Mouse (Mus musculus) CD4-positive, CD25-positive, alpha-beta regulatory T cell (primary cell): Measurements from ENCODE around the gene Slfn9. TPM values are rescaled to one million over a fixed set of nuclear protein-coding genes. Genes with fewer than 3 reads are reported as not detected.

Experiments used
- polyA plus RNA-seq: library from polyadenylated mRNA; unstranded; fragments of 100-300 nt; shearing (Covaris generic); gene quantifications from one replicate; pipeline ENCODE4 v1.2.1, GENCODE M21; 2017

Gene Slfn9
- polyA plus RNA-seq, result 14.0 TPM

DNA sequence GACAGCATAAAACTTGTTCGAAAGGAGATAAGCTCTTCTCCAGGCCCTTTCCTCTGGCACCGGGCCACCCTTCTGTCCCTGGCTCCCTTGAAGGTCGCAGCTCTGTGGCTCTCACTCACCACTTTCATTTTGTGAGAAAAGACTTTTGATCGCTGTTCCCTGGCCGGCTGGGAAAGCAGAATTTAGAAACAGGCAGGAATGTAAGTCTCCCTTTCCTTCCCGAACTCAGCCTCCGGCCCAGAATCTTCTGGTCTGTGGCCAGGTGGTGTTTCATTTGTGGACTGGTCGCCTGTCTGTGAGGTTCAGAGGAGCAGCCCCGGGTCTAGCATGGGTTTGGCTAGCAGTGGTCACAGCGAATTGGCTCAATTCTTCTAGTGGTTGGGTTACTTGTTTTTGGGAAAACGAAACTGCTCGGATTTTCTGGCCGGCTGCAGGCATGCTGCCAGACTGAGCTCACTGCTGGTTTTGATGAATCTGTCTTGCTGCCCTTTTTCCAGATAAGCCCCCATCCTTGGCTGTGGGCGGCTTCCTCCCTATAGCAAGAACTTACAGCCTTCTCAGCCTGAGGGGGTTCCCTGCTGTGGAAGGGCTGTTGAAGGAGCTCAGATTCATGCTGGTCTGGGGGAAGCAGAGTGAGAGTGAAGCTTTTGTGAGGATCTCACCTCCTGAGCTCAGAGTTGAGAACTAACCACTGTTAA lies at the start of gene Slfn9:
TSS of gene Slfn9 (minus strand) at position 362 of the 698 bp plus-strand sequence.

DNA sequence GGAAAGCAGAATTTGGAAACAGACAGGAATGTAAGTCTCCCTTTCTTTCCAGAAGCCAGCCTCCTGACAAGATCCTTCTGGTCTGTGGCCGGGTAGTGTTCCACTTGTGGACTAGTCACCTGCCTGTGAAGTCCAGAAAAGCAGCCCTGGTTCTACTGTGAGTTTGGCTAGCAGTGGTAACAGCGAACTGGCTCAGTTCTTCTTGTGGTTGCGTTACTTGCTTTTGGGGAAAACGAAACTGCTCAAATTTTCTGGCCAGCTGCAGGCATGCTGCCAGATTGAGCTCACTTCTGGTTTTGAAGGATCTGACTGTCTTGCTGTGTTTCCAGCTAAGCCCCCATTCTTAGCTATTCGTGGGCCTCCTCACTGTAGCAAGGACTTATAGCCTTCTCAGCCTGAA lies 29.0 kb upstream of the Slfn9 start, which contains the start of gene Slfn8:
TSS of gene Slfn8 (minus strand) at position 190 of the 400 bp plus-strand sequence.

DNA sequence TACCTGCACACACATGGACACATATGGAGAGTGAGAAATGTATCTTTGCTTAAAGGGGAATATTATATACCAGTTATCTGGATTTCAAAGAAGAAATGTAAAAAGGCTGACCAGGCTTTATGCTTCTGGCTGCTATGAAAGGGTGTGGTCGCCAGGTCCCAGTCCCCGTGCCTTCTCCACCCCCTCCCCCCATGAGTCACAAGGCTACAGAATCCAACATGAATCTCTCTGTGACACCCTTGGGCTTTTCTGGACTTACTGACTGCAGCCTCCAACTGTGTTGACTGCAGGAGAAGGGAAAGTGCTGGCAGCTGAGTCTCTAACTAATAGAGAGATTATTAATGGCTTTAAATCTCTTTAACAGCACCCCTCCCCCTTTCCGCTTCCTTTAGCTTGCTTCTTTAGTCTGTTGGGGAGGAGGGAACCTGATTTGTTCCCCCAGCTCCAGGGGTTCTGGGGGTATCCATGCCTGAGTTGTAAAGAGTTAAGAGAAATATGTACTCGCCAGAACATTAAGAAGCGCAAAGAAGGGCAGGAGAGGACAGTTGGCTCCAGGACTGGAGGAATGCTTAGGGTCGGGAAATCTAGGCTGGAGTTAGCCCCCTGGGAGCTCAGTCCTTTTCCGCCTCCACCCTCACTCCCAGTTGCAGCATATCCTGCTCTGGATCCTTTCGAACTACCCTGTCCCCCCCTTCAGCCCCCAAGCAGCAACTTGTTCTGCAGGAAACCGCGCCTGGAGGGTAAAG lies 40.7 kb downstream of the Slfn9 start, which contains the start of gene Slfn5:
TSS of gene Slfn5 (plus strand) at position 614 of the 746 bp plus-strand sequence.

Other genes starting within 250 kb of the Slfn9 start
- gene Cct6b, start 227.5 kb downstream of the Slfn9 start, polyA plus RNA-seq, result 0.19 TPM
- 33.1 TPM for gene Zfp830, start 227.5 kb downstream of the Slfn9 start, polyA plus RNA-seq
- gene Lig3, start 210.7 kb downstream of the Slfn9 start, polyA plus RNA-seq, result 32.3 TPM
- 20.4 TPM for gene Rffl, start 120.6 kb downstream of the Slfn9 start, polyA plus RNA-seq
- 30.1 TPM for gene Rad51d, start 101.2 kb downstream of the Slfn9 start, polyA plus RNA-seq
- not detected for gene Fndc8, start 99.7 kb downstream of the Slfn9 start, polyA plus RNA-seq
- gene Nle1, start 83.4 kb downstream of the Slfn9 start, polyA plus RNA-seq, result 44.1 TPM
- 0.05 TPM for gene Unc45b, start 81.3 kb downstream of the Slfn9 start, polyA plus RNA-seq
- gene Slfn5, start 40.5 kb downstream of the Slfn9 start, polyA plus RNA-seq, result 46.8 TPM
- gene Slfn8, start 29.0 kb upstream of the Slfn9 start, polyA plus RNA-seq, result 112 TPM
- 631 TPM for gene Slfn2, start 73.3 kb upstream of the Slfn9 start, polyA plus RNA-seq
- gene Slfn1, start 125.0 kb upstream of the Slfn9 start, polyA plus RNA-seq, result 258 TPM
- 0.14 TPM for gene Slfn4, start 183.4 kb upstream of the Slfn9 start, polyA plus RNA-seq
- gene Slfn3, start 199.5 kb upstream of the Slfn9 start, polyA plus RNA-seq, result 4.3 TPM